Mouse (Mus musculus): ENCODE measurements at regions not wholly inside any gene's neighbourhood (a gene's known extent, or its start where the extent isn't known, plus 50 kb on each side); places are given as distances from the start of the nearest gene placed in this dataset.
A peak's percentile ranks its signal among the peaks of the same experiment; 100 is the strongest.

GRCm38 (mm10) chr16:13204948-13205470 lies 51.3 kb upstream of the Mrtfb start:
- H3K9ac ChIP-seq (replicated peaks; ENCODE audit: low read length) = no peak overlapping the region
- H3K4me2 ChIP-seq (ENCODE audit: low read depth, low read length) = no peak overlapping the region
- H3K4me1 ChIP-seq (ENCODE audit: control insufficient read depth, insufficient read depth, low read length) = no peaks in the 10 kb centered on the region
- H3K27ac ChIP-seq (replicated peaks; ENCODE audit: low read depth, low read length) = no peak overlapping the region
- ATAC-seq (replicated peaks; ENCODE audit: insufficient number of reproducible peaks, low FRiP score, low TSS enrichment, low read depth) = no peak
- H3K27me3 ChIP-seq (ENCODE audit: control insufficient read depth, insufficient read depth, low read length) = no peaks in the 10 kb centered on the region
- H3K36me3 ChIP-seq (replicated peaks; ENCODE audit: control insufficient read depth, insufficient read depth, low read depth, low read length) = no peaks in the 10 kb centered on the region
- H3K4me3 ChIP-seq (ENCODE audit: low read depth, low read length) = no peak overlapping the region
- H3K9me3 ChIP-seq (replicated peaks; ENCODE audit: control insufficient read depth, low read length) = no peaks in the 10 kb centered on the region
- no peak for DNase-seq (ENCODE audit: low spot score)
- 87% methylated on average over 6 of the region's 6 CpGs for WGBS

DNA sequence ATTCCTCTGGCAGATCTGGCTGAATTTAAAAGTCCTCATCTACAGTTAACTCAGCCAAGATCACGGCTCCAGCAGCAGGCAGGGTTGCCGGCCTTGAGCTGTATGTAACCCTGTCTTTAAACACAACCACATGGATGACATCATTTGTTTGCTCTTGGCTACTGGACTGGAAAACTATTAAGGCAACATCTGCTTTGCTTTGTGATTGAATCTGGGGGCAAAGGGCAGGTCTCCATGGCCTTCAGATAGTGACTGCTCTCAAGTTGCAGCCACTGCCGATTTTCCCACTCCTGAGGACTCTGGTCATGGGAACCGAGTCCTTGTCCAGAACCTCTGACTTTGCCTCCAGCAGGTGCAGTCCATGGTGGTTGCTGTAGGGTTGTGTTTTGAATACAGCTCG lies 50.4 kb upstream of the Mrtfb start:
- peak; percentile 65 for ATAC-seq (replicated peaks; ENCODE audit: insufficient number of reproducible peaks, low FRiP score, low TSS enrichment, low read depth)
- WGBS = 16% methylated on average over 5 of the region's 5 CpGs
- no peaks in the 10 kb centered on the region for H3K9me3 ChIP-seq (replicated peaks; ENCODE audit: control insufficient read depth, low read length)
- peak; percentile 75 for DNase-seq (ENCODE audit: low spot score)
- H3K27me3 ChIP-seq (ENCODE audit: control insufficient read depth, insufficient read depth, low read length) = no peaks in the 10 kb centered on the region
- no peak overlapping the region for H3K9ac ChIP-seq (replicated peaks; ENCODE audit: low read length)
- H3K4me3 ChIP-seq (ENCODE audit: low read depth, low read length) = no peak overlapping the region
- no peaks in the 10 kb centered on the region for H3K36me3 ChIP-seq (replicated peaks; ENCODE audit: control insufficient read depth, insufficient read depth, low read depth, low read length)
- H3K4me1 ChIP-seq (ENCODE audit: control insufficient read depth, insufficient read depth, low read length) = no peaks in the 10 kb centered on the region
- no peak overlapping the region for H3K4me2 ChIP-seq (ENCODE audit: low read depth, low read length)
- no peak overlapping the region for H3K27ac ChIP-seq (replicated peaks; ENCODE audit: low read depth, low read length)
